Mouse (Mus musculus): ENCODE results near the gene Slc25a45. TPM values are rescaled to one million over a fixed set of nuclear protein-coding genes. Genes with fewer than 3 reads are reported as not detected.
A peak's percentile ranks its signal among the peaks of the same experiment; 100 is the strongest.

The Slc25a45 gene
- polyA plus RNA-seq, 1 experiment from 2014 or later: 19.9 TPM

- TF ChIP-seq CTCF (IDR thresholded peaks at IDR 0.05; ENCODE audit: low read depth): no peak
- Histone ChIP-seq H3K36me3 (ENCODE audit: insufficient read depth, low read length) (0 out of 2 replicates have a peak, but pooled peaks cover 4% of the 10 kb centered on the region), H3K27ac (peak overlapping the region; percentile 27), H3K4me2 (ENCODE audit: low read length) (no peak overlapping the region), H3K4me3 (replicated peaks; ENCODE audit: low read depth, low read length) (no peak overlapping the region), H3K9me3 (replicated peaks; ENCODE audit: low read length) (no peaks in the 10 kb centered on the region), H3K27me3 (ENCODE audit: insufficient read depth, low read length) (no peaks in the 10 kb centered on the region), H3K4me1 (replicated peaks; ENCODE audit: insufficient read depth, low read length) (no peaks in the 10 kb centered on the region), H3K9ac (ENCODE audit: low read depth, low read length) (no peak overlapping the region)
- DNase-seq (ENCODE audit: low spot score): no peak
- ATAC-seq (replicated peaks; ENCODE audit: low FRiP score, low read depth): no peak
- WGBS: 78% methylated on average over 4 of the region's 4 CpGs
Measured at GRCm38 (mm10) chr19:5831958-5832320, 45.7 kb upstream of the Slc25a45 start.

GRCm38 (mm10) chr19:5832326-5832725, 45.3 kb upstream of the Slc25a45 start:
- Histone ChIP-seq H3K4me3 (replicated peaks; ENCODE audit: low read depth, low read length) (no peak overlapping the region), H3K4me2 (ENCODE audit: low read length) (no peak overlapping the region), H3K4me1 (replicated peaks; ENCODE audit: insufficient read depth, low read length) (no peaks in the 10 kb centered on the region), H3K27ac (peak overlapping the region; percentile 27), H3K36me3 (ENCODE audit: insufficient read depth, low read length) (0 out of 2 replicates have a peak, but pooled peaks cover 4% of the 10 kb centered on the region), H3K9ac (ENCODE audit: low read depth, low read length) (no peak overlapping the region), H3K27me3 (ENCODE audit: insufficient read depth, low read length) (no peaks in the 10 kb centered on the region), H3K9me3 (replicated peaks; ENCODE audit: low read length) (no peaks in the 10 kb centered on the region)
- no peak for DNase-seq (ENCODE audit: low spot score)
- 67% methylated on average over 6 of the region's 6 CpGs for WGBS
- no peak for ATAC-seq (replicated peaks; ENCODE audit: low FRiP score, low read depth)
- TF ChIP-seq CTCF (IDR thresholded peaks at IDR 0.05; ENCODE audit: low read depth): no peak

DNA sequence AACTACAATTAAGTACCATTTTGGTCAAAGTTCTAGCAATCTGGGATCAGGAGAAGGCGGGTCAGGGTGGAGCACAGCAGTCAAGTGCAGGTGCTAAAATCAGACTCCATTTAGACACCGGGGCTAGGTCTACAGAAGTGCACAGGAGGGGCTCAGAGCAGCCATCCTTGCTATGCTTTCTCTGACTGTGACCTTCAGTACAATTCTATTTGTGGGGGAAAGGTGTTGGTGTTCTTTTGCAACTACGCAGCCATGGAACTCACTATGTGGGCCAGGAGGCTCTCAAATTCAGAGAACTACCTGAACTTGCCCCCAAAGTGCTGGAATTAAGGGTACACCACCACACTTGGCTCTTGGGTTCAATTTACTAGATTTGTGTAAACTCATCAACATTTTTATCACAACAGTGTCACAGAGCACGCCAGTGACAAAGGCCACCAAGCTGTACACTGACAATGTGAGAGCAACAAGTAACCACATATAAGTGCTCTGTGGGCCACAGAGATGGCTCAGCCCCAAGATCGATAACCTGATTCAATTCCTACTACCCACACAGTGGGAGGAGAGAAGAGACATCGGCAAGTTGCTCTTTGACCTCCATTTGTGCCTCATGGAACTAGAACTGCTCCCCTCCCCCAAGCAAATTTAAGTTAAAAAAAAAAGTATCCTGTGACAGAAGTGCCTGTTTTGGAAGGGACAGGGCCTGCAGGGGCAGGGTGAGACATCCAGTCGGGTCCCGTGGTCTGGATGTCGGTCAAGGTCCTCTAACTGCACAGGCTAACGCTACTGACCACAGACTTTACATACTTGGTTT, 44.1 kb upstream of the Slc25a45 start:
- Histone ChIP-seq H3K4me3 (replicated peaks; ENCODE audit: low read depth, low read length) (no peak overlapping the region), H3K9ac (ENCODE audit: low read depth, low read length) (no peak overlapping the region), H3K27me3 (ENCODE audit: insufficient read depth, low read length) (no peaks in the 10 kb centered on the region), H3K9me3 (replicated peaks; ENCODE audit: low read length) (no peaks in the 10 kb centered on the region), H3K4me1 (replicated peaks; ENCODE audit: insufficient read depth, low read length) (no peaks in the 10 kb centered on the region), H3K4me2 (ENCODE audit: low read length) (no peak overlapping the region), H3K36me3 (ENCODE audit: insufficient read depth, low read length) (0 out of 2 replicates have a peak, but pooled peaks cover 4% of the 10 kb centered on the region), H3K27ac (no peak overlapping the region)
- ATAC-seq (replicated peaks; ENCODE audit: low FRiP score, low read depth): no peak
- WGBS: 75% methylated on average over 10 of the region's 10 CpGs
- no peak for DNase-seq (ENCODE audit: low spot score)
- no peak for TF ChIP-seq CTCF (IDR thresholded peaks at IDR 0.05; ENCODE audit: low read depth)

GRCm38 (mm10) chr19:5834260-5834925, 43.2 kb upstream of the Slc25a45 start:
- H3K4me2 ChIP-seq (ENCODE audit: low read length): no peak overlapping the region
- TF ChIP-seq CTCF (IDR thresholded peaks at IDR 0.05; ENCODE audit: low read depth): no peak
- peak overlapping the region; percentile 44; the same call in 1 of the 2 replicates for H3K27ac ChIP-seq
- WGBS: 54% methylated on average over 12 of the region's 12 CpGs
- H3K4me3 ChIP-seq (replicated peaks; ENCODE audit: low read depth, low read length): no peak overlapping the region
- no peaks in the 10 kb centered on the region for H3K4me1 ChIP-seq (replicated peaks; ENCODE audit: insufficient read depth, low read length)
- no peaks in the 10 kb centered on the region for H3K27me3 ChIP-seq (ENCODE audit: insufficient read depth, low read length)
- DNase-seq (ENCODE audit: low spot score) (peak; percentile 68), ATAC-seq (replicated peaks; ENCODE audit: low FRiP score, low read depth) (no peak)
- H3K9me3 ChIP-seq (replicated peaks; ENCODE audit: low read length): no peaks in the 10 kb centered on the region
- 0 out of 2 replicates have a peak, but pooled peaks cover 4% of the 10 kb centered on the region for H3K36me3 ChIP-seq (ENCODE audit: insufficient read depth, low read length)
- H3K9ac ChIP-seq (ENCODE audit: low read depth, low read length): no peak overlapping the region

DNA sequence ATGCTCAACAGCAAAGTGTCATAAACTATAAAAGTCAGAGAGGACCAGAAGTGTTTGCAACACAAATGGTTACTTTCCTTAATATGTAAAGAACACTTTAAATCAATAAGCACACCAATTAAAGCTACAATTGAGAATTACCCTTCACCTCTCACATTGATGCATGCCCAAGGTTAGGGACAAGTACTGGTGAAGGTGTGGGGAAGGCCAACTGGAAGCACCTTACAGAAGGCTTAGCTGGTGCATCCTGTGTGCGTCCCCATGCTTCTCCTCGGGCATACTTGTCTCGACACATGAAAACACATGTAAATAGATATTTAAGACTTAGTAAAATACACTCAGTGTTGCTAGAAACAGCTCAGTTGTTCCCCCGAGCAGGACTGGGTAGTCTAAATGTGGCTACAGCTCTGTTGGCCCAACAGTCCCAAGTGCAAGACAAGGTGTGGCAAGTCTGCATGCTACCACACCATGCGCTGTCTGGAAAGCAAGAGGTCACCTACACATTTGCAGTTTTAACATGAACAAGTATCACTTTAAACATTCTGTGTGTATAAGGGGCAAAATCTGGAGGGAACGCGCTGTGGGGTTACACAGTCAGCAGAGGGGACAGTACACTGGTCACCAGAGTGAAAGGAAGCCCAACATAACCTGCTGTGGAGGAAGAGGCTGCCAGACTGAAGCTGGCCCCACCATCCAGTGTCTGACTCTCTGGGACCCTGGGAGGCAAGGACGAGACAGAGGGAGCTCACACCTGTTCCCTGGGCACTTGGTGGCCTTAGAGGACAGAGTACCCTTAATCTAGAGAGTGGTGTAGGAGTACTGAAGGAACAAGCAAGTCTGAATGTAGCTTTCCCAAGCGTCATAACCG, 42.3 kb upstream of the Slc25a45 start:
- H3K4me3 ChIP-seq (replicated peaks; ENCODE audit: low read depth, low read length): no peak overlapping the region
- H3K9me3 ChIP-seq (replicated peaks; ENCODE audit: low read length): no peaks in the 10 kb centered on the region
- DNase-seq (ENCODE audit: low spot score): no peak
- H3K27ac ChIP-seq: peak overlapping the region; percentile 65
- 89% methylated on average over 10 of the region's 10 CpGs for WGBS
- no peak for ATAC-seq (replicated peaks; ENCODE audit: low FRiP score, low read depth)
- no peak overlapping the region for H3K9ac ChIP-seq (ENCODE audit: low read depth, low read length)
- H3K36me3 ChIP-seq (ENCODE audit: insufficient read depth, low read length): no peaks in the 10 kb centered on the region
- H3K4me1 ChIP-seq (replicated peaks; ENCODE audit: insufficient read depth, low read length): no peaks in the 10 kb centered on the region
- H3K4me2 ChIP-seq (ENCODE audit: low read length): no peak overlapping the region
- TF ChIP-seq CTCF (IDR thresholded peaks at IDR 0.05; ENCODE audit: low read depth): no peak
- no peaks in the 10 kb centered on the region for H3K27me3 ChIP-seq (ENCODE audit: insufficient read depth, low read length)

DNA sequence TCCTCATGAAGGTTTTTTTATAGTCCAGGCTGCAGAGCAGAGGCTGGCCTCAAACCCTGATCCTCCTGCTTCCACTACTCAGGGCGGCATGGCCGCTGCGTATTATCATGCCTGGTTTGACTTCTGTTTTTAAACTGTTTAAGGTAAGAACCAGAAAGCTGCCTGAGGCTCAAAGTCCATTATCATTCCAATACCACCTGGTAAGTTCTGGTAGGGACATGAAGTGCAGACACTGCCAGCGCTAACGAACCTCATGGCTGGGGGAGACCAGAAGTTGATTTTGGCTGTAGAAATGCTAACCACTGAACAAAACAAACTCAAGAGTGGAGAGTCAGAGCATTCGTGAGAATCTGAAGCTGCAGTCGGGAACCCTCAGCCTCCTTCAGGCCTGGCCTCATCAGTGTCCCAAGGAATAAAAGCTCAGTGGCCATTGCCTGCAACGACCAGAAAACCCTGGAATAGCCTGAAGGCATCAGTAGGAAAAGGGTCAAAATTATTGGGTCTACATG, 41.6 kb upstream of the Slc25a45 start:
- WGBS: 79% methylated on average over 8 of the region's 8 CpGs
- no peak overlapping the region for H3K4me3 ChIP-seq (replicated peaks; ENCODE audit: low read depth, low read length)
- no peak overlapping the region for H3K9ac ChIP-seq (ENCODE audit: low read depth, low read length)
- no peaks in the 10 kb centered on the region for H3K36me3 ChIP-seq (ENCODE audit: insufficient read depth, low read length)
- H3K27me3 ChIP-seq (ENCODE audit: insufficient read depth, low read length): no peaks in the 10 kb centered on the region
- TF ChIP-seq CTCF (IDR thresholded peaks at IDR 0.05; ENCODE audit: low read depth): no peak
- DNase-seq (ENCODE audit: low spot score) (no peak), ATAC-seq (replicated peaks; ENCODE audit: low FRiP score, low read depth) (no peak)
- peak overlapping the region; percentile 65; the same call in 1 of the 2 replicates for H3K27ac ChIP-seq
- no peaks in the 10 kb centered on the region for H3K9me3 ChIP-seq (replicated peaks; ENCODE audit: low read length)
- H3K4me2 ChIP-seq (ENCODE audit: low read length): no peak overlapping the region
- peaks cover under 1% of the 10 kb centered on the region; the same call in 1 of the 2 replicates for H3K4me1 ChIP-seq (replicated peaks; ENCODE audit: insufficient read depth, low read length)

Data from kidney, postnatal 0 days (tissue).